Mouse (Mus musculus): ENCODE results near the gene Paqr5.

Gene Paqr5

GRCm38 (mm10) chr9:61910526-61911256, 116.0 kb downstream of the Paqr5 start:
- DNase-seq (ENCODE audit: low read depth, low spot score): no peak

GRCm38 (mm10) chr9:61909633-61910032, 117.0 kb downstream of the Paqr5 start:
- no peak for DNase-seq (ENCODE audit: low read depth, low spot score)

GRCm38 (mm10) chr9:61908832-61909407, 117.7 kb downstream of the Paqr5 start:
- no peak for DNase-seq (ENCODE audit: low read depth, low spot score)

- no peak for DNase-seq (ENCODE audit: low read depth, low spot score)
Measured at GRCm38 (mm10) chr9:61908341-61908740, 118.3 kb downstream of the Paqr5 start.

- no peak for DNase-seq (ENCODE audit: low read depth, low spot score)
Measured at GRCm38 (mm10) chr9:61907621-61908295, 118.9 kb downstream of the Paqr5 start.

GRCm38 (mm10) chr9:61906912-61907311, 119.7 kb downstream of the Paqr5 start:
- DNase-seq (ENCODE audit: low read depth, low spot score): no peak

GRCm38 (mm10) chr9:61905576-61905975, 121.1 kb downstream of the Paqr5 start:
- DNase-seq (ENCODE audit: low read depth, low spot score): no peak

GRCm38 (mm10) chr9:61904201-61904600, 122.5 kb downstream of the Paqr5 start:
- DNase-seq (ENCODE audit: low read depth, low spot score): no peak
